Mouse (Mus musculus): Measurements from ENCODE around the gene Slco1c1. TPM values are rescaled to one million over a fixed set of nuclear protein-coding genes. Genes with fewer than 3 reads are reported as not detected.

Gene Slco1c1
- polyA plus RNA-seq, 1 experiment from 2014 or later, result 0.46 TPM

DNA sequence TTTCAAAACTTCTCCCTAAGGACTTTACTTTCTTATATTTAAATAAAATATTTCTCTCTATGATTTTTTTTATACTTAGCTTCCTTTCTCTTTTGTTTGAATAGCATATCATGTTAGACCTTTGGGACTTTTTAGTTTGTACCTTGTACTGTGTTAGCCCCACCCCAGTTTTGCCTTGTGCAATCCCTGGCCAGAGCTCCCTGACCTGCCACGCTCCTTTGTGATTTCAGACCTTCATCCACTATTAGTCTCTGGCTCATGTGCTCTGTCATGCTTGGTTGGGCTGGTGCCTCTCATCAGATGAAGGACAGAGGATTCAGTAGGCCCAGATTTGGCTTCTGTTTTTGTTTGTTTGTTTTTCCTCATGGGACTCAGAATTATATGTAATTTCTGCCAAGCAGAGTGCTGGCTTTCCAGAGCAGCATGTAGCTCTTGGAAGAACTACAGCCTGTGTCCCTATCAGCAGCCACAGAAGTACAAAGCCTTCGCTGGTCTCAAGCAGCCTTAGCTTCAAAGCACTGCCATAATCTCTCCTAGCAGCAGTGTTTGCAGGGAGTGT, 86.6 kb downstream of the Slco1c1 start:
- H3K4me2 ChIP-seq (ENCODE audit: low read depth, low read length), result no peak overlapping the region
- H3K27ac ChIP-seq (ENCODE audit: low read length), result no peak overlapping the region
- no peaks in the 10 kb centered on the region for H3K4me1 ChIP-seq (ENCODE audit: control insufficient read depth, insufficient read depth, low read length)
- ATAC-seq (replicated peaks; ENCODE audit: extremely low read depth, insufficient read depth, low FRiP score), result no peak
- no peak overlapping the region for H3K4me3 ChIP-seq (ENCODE audit: low read length)
- 53% methylated on average over 2 of the region's 2 CpGs for WGBS
- no peaks in the 10 kb centered on the region for H3K27me3 ChIP-seq (ENCODE audit: control insufficient read depth, insufficient read depth, low read length)
- no peaks in the 10 kb centered on the region for H3K9me3 ChIP-seq (replicated peaks; ENCODE audit: control insufficient read depth, low read length)
- H3K9ac ChIP-seq (ENCODE audit: low read length), result no peak overlapping the region
- H3K36me3 ChIP-seq (ENCODE audit: control insufficient read depth, insufficient read depth), result no peaks in the 10 kb centered on the region

GRCm38 (mm10) chr6:141614017-141614416, 89.8 kb downstream of the Slco1c1 start:
- ATAC-seq (replicated peaks; ENCODE audit: extremely low read depth, insufficient read depth, low FRiP score), result no peak
- H3K27me3 ChIP-seq (ENCODE audit: control insufficient read depth, insufficient read depth, low read length), result no peaks in the 10 kb centered on the region
- no peak overlapping the region for H3K9ac ChIP-seq (ENCODE audit: low read length)
- no peaks in the 10 kb centered on the region for H3K36me3 ChIP-seq (ENCODE audit: control insufficient read depth, insufficient read depth)
- no peak overlapping the region for H3K4me2 ChIP-seq (ENCODE audit: low read depth, low read length)
- no peak overlapping the region for H3K4me3 ChIP-seq (ENCODE audit: low read length)
- H3K9me3 ChIP-seq (replicated peaks; ENCODE audit: control insufficient read depth, low read length), result no peaks in the 10 kb centered on the region
- no peak overlapping the region for H3K27ac ChIP-seq (ENCODE audit: low read length)
- H3K4me1 ChIP-seq (ENCODE audit: control insufficient read depth, insufficient read depth, low read length), result no peaks in the 10 kb centered on the region

DNA sequence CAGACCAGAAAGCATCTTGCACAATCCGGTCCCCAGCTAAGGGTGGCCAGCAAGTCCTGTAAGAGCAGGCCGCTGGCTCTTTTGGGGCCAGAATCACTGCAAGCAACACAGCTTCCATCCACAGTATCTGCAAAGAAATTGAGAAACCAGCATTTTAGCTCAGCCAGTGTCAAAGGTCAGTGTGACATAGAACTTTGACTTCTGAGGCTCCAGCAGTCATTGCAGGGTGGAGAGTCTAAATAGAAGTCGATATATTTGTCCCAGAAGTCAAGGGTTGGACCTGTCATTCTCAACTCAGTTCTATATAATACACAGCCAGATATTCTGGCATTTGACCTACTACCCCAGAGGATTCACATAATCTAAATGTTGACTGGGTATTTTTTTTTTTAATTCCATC, 91.2 kb downstream of the Slco1c1 start:
- no peak overlapping the region for H3K27ac ChIP-seq (ENCODE audit: low read length)
- no peak overlapping the region for H3K9ac ChIP-seq (ENCODE audit: low read length)
- no peaks in the 10 kb centered on the region for H3K36me3 ChIP-seq (ENCODE audit: control insufficient read depth, insufficient read depth)
- 88% methylated on average over 3 of the region's 3 CpGs for WGBS
- no peaks in the 10 kb centered on the region for H3K9me3 ChIP-seq (replicated peaks; ENCODE audit: control insufficient read depth, low read length)
- no peaks in the 10 kb centered on the region for H3K27me3 ChIP-seq (ENCODE audit: control insufficient read depth, insufficient read depth, low read length)
- ATAC-seq (replicated peaks; ENCODE audit: extremely low read depth, insufficient read depth, low FRiP score), result no peak
- H3K4me2 ChIP-seq (ENCODE audit: low read depth, low read length), result no peak overlapping the region
- no peak overlapping the region for H3K4me3 ChIP-seq (ENCODE audit: low read length)
- H3K4me1 ChIP-seq (ENCODE audit: control insufficient read depth, insufficient read depth, low read length), result no peaks in the 10 kb centered on the region

Other genes with a start within 250 kb of the Slco1c1 start
- 0.04 TPM in 1 of 2 replicates, not detected in the other for gene Slco1b2, start 105.2 kb downstream of the Slco1c1 start, polyA plus RNA-seq (2015; fragmentation: Nextera tagmentation; extraction: Ambion mirVana)
- not detected in 2 replicates for gene Gm5724, start 249.4 kb downstream of the Slco1c1 start, polyA plus RNA-seq (2015; fragmentation: Nextera tagmentation; extraction: Ambion mirVana)